Mouse (Mus musculus): ENCODE results near the gene Lrfn4. TPM values are rescaled to one million over a fixed set of nuclear protein-coding genes. Genes with fewer than 3 reads are reported as not detected.
"Not testable (repeated sequence)": the region's sequence is repeated elsewhere in the genome, so short reads cannot be mapped to it uniquely, and the experiment has no call there.

Gene Lrfn4
- polyA plus RNA-seq, 1 experiment from 2014 or later = 1.0 TPM

GRCm38 (mm10) chr19:4593792-4594522 is 21.5 kb downstream of the Lrfn4 start:
- WGBS (ENCODE audit: missing documents) = 84% methylated on average over 7 of the region's 7 CpGs
- Histone ChIP-seq H3K4me3 (ENCODE audit: inconsistent target) (no peak overlapping the region), H3K36me3 (ENCODE audit: inconsistent target) (no peaks in the 10 kb centered on the region), H3K27ac (no peak overlapping the region), H3K79me2 (ENCODE audit: inconsistent target) (no peaks in the 10 kb centered on the region)

GRCm38 (mm10) chr19:4590025-4590424 is 25.4 kb downstream of the Lrfn4 start:
- Histone ChIP-seq H3K4me3 (ENCODE audit: inconsistent target) (no peak overlapping the region), H3K36me3 (ENCODE audit: inconsistent target) (no peaks in the 10 kb centered on the region), H3K27ac (no peak overlapping the region), H3K79me2 (ENCODE audit: inconsistent target) (no peaks in the 10 kb centered on the region)
- 19% methylated on average over 3 of the region's 3 CpGs for WGBS (ENCODE audit: missing documents)

GRCm38 (mm10) chr19:4589081-4589480 is 26.4 kb downstream of the Lrfn4 start:
- WGBS (ENCODE audit: missing documents) = 81% methylated on average over 1 of the region's 1 CpGs

DNA sequence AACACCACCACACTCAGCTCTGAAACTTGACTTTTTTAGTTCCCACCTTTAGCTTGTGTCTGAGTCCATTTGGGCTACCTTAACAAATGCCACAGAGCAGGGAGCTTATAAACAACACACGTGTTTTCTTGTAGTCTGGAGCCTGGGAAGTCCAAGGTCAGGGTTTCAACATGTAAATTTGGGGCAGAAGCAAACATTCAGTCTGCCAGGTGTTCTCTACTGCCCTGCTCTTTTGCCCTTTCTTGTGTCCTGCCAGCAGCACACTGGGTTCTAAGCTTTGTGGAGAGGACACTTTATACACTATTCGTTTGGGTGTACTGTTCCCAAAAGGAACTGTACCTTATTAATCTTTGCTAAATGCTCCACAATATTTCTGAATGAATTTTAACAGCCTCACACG is 27.0 kb downstream of the Lrfn4 start:
- H3K79me2 ChIP-seq (ENCODE audit: inconsistent target) = no peaks in the 10 kb centered on the region
- H3K36me3 ChIP-seq (ENCODE audit: inconsistent target) = no peaks in the 10 kb centered on the region
- no peak overlapping the region for H3K27ac ChIP-seq
- 88% methylated on average over 3 of the region's 3 CpGs for WGBS (ENCODE audit: missing documents)
- no peak overlapping the region for H3K4me3 ChIP-seq (ENCODE audit: inconsistent target)

More at GRCm38 (mm10) chr19:4589081-4589480, 26.4 kb downstream of the Lrfn4 start:
- Histone ChIP-seq H3K27ac (no peak overlapping the region), H3K4me3 (ENCODE audit: inconsistent target) (no peak overlapping the region), H3K36me3 (ENCODE audit: inconsistent target) (no peaks in the 10 kb centered on the region), H3K79me2 (ENCODE audit: inconsistent target) (no peaks in the 10 kb centered on the region)

GRCm38 (mm10) chr19:4587426-4587825 is 28.0 kb downstream of the Lrfn4 start:
- Histone ChIP-seq H3K36me3 (ENCODE audit: inconsistent target) (no peaks in the 10 kb centered on the region), H3K27ac (no peak overlapping the region), H3K4me3 (ENCODE audit: inconsistent target) (no peak overlapping the region), H3K79me2 (ENCODE audit: inconsistent target) (no peaks in the 10 kb centered on the region)
- 67% methylated on average over 2 of the region's 2 CpGs for WGBS (ENCODE audit: missing documents)

- not testable (repeated sequence) for H3K79me2 ChIP-seq (ENCODE audit: inconsistent target); H3K27ac ChIP-seq; H3K4me3 ChIP-seq (ENCODE audit: inconsistent target); H3K36me3 ChIP-seq (ENCODE audit: inconsistent target)
These were observed 28.7 kb downstream of the Lrfn4 start for GRCm38 (mm10) chr19:4586783-4587182.

- H3K79me2 ChIP-seq (ENCODE audit: inconsistent target) = no peaks in the 10 kb centered on the region
- H3K27ac ChIP-seq = no peak overlapping the region
- no peak overlapping the region for H3K4me3 ChIP-seq (ENCODE audit: inconsistent target)
- H3K36me3 ChIP-seq (ENCODE audit: inconsistent target) = no peaks in the 10 kb centered on the region
- WGBS (ENCODE audit: missing documents) = 80% methylated on average over 2 of the region's 2 CpGs
These were observed 31.6 kb downstream of the Lrfn4 start for GRCm38 (mm10) chr19:4583856-4584255.

- WGBS (ENCODE audit: missing documents) = 92% methylated on average over 5 of the region's 5 CpGs
These were observed 36.2 kb downstream of the Lrfn4 start for GRCm38 (mm10) chr19:4579296-4579695.

GRCm38 (mm10) chr19:4578799-4579198 is 36.7 kb downstream of the Lrfn4 start:
- Histone ChIP-seq H3K36me3 (ENCODE audit: inconsistent target) (no peaks in the 10 kb centered on the region), H3K4me3 (ENCODE audit: inconsistent target) (no peak overlapping the region), H3K79me2 (ENCODE audit: inconsistent target) (no peaks in the 10 kb centered on the region), H3K27ac (no peak overlapping the region)
- WGBS (ENCODE audit: missing documents) = 89% methylated on average over 2 of the region's 2 CpGs

More at GRCm38 (mm10) chr19:4579296-4579695, 36.2 kb downstream of the Lrfn4 start:
- Histone ChIP-seq H3K27ac (no peak overlapping the region), H3K36me3 (ENCODE audit: inconsistent target) (no peaks in the 10 kb centered on the region), H3K4me3 (ENCODE audit: inconsistent target) (no peak overlapping the region), H3K79me2 (ENCODE audit: inconsistent target) (no peaks in the 10 kb centered on the region)

DNA sequence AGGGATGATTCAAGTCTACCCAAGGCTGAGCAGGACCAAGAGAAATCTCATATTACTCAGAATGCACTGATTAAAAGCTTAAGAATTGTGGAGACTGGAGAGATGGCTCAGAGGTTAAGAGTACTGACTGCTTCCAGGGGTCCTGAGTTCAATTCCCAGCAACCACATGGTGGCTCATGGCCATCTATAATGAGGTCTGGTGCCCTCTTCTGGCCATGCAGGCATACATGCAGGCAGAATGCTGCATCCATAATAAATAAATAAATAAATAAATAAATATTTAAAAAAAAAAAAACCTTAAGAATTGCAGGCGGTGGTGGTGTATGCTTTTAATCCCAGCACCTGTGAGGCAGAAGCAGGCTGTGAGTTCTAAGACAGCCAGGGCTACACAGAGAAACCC is 42.2 kb downstream of the Lrfn4 start:
- H3K36me3 ChIP-seq (ENCODE audit: inconsistent target) = no peaks in the 10 kb centered on the region
- no peak overlapping the region for H3K27ac ChIP-seq
- H3K4me3 ChIP-seq (ENCODE audit: inconsistent target) = no peak overlapping the region
- WGBS (ENCODE audit: missing documents) = 100% methylated on average over 1 of the region's 1 CpGs
- H3K79me2 ChIP-seq (ENCODE audit: inconsistent target) = no peaks in the 10 kb centered on the region

GRCm38 (mm10) chr19:4572467-4572866 is 43.0 kb downstream of the Lrfn4 start:
- Histone ChIP-seq H3K79me2 (ENCODE audit: inconsistent target) (no peaks in the 10 kb centered on the region), H3K27ac (no peak overlapping the region), H3K4me3 (ENCODE audit: inconsistent target) (no peak overlapping the region), H3K36me3 (ENCODE audit: inconsistent target) (no peaks in the 10 kb centered on the region)
- WGBS (ENCODE audit: missing documents) = 95% methylated on average over 8 of the region's 8 CpGs

- Histone ChIP-seq H3K27ac (no peak overlapping the region), H3K36me3 (ENCODE audit: inconsistent target) (no peaks in the 10 kb centered on the region), H3K4me3 (ENCODE audit: inconsistent target) (no peak overlapping the region), H3K79me2 (ENCODE audit: inconsistent target) (no peaks in the 10 kb centered on the region)
- 88% methylated on average over 4 of the region's 4 CpGs for WGBS (ENCODE audit: missing documents)
These were observed 43.4 kb downstream of the Lrfn4 start for GRCm38 (mm10) chr19:4572061-4572460.

- no peak overlapping the region for H3K4me3 ChIP-seq (ENCODE audit: inconsistent target)
- H3K27ac ChIP-seq = no peak overlapping the region
- 100% methylated on average over 1 of the region's 1 CpGs for WGBS (ENCODE audit: missing documents)
- H3K36me3 ChIP-seq (ENCODE audit: inconsistent target) = no peaks in the 10 kb centered on the region
- no peaks in the 10 kb centered on the region for H3K79me2 ChIP-seq (ENCODE audit: inconsistent target)
These were observed 43.8 kb downstream of the Lrfn4 start for GRCm38 (mm10) chr19:4571658-4572057.

GRCm38 (mm10) chr19:4570815-4571214 is 44.7 kb downstream of the Lrfn4 start:
- 93% methylated on average over 6 of the region's 6 CpGs for WGBS (ENCODE audit: missing documents)
- Histone ChIP-seq H3K4me3 (ENCODE audit: inconsistent target) (no peak overlapping the region), H3K27ac (no peak overlapping the region), H3K79me2 (ENCODE audit: inconsistent target) (no peaks in the 10 kb centered on the region), H3K36me3 (ENCODE audit: inconsistent target) (no peaks in the 10 kb centered on the region)

- Histone ChIP-seq H3K27ac (no peak overlapping the region), H3K79me2 (ENCODE audit: inconsistent target) (no peaks in the 10 kb centered on the region), H3K36me3 (ENCODE audit: inconsistent target) (no peaks in the 10 kb centered on the region), H3K4me3 (ENCODE audit: inconsistent target) (no peak overlapping the region)
- WGBS (ENCODE audit: missing documents) = 92% methylated on average over 10 of the region's 11 CpGs
These were observed 45.2 kb downstream of the Lrfn4 start for GRCm38 (mm10) chr19:4570237-4570613.
